Mouse (Mus musculus) left cerebral cortex, postnatal 10 days (tissue): ENCODE data around the gene Cacfd1. TPM values are rescaled to one million over a fixed set of nuclear protein-coding genes. Genes with fewer than 3 reads are reported as not detected.

Source experiments
- DNase-seq, 2 experiments: peaks; one replicate each; pipeline ENCODE4 v3.0.0; 2021 to 2022; ENCODE audit warnings: low spot score in 2 of 2, mixed read lengths in 1 of 2; ENCODE audit errors: extremely low spot score in 1 of 2
- intact Hi-C: fragments of 180-260 bp; cut with DNase I; formaldehyde crosslinking; loops from one replicate; pipeline ENCODE4 v1.15.1; 2025
- total RNA-seq, 2 experiments: library from RNA; stranded (reverse); gene quantifications; 2 replicates each; pipeline ENCODE4 v1.2.3; 2021

Gene Cacfd1
- total RNA-seq, 2 experiments from 2014 or later = 58.1 to 67.4 TPM

- intact Hi-C loops = loop anchor here (5.0 kb wide), 1 partner anchor 102 kb away; no protein-coding TSS in a partner anchor
- DNase-seq = no peak
Measured at GRCm38 (mm10) chr2:27024136-27024535, 14.4 kb downstream of the Cacfd1 start.

- intact Hi-C loops = no loop called here
- no peak for DNase-seq
Measured at GRCm38 (mm10) chr2:27025545-27025944, 15.8 kb downstream of the Cacfd1 start.

GRCm38 (mm10) chr2:27026332-27026731 lies 16.6 kb downstream of the Cacfd1 start:
- no peak for DNase-seq

GRCm38 (mm10) chr2:27026857-27027617 lies 17.3 kb downstream of the Cacfd1 start:
- intact Hi-C loops = no loop called here
- DNase-seq = no peak

More at GRCm38 (mm10) chr2:27026332-27026731, 16.6 kb downstream of the Cacfd1 start:
- intact Hi-C loops = no loop called here

- intact Hi-C loops = no loop called here
- peak; percentile 91 to 93 for DNase-seq
Measured at GRCm38 (mm10) chr2:27027618-27028436, 18.1 kb downstream of the Cacfd1 start, which contains the start of gene Slc2a6. Slc2a6 (minus strand) TSS chr2:27027998.

- intact Hi-C loops = no loop called here
- no peak for DNase-seq
Measured at GRCm38 (mm10) chr2:27028437-27029015, 18.8 kb downstream of the Cacfd1 start.

- DNase-seq = no peak
- intact Hi-C loops = loop anchor here (10.0 kb wide), 1 partner anchor 388 kb away; no protein-coding TSS in a partner anchor
Measured at GRCm38 (mm10) chr2:27032361-27032760, 22.6 kb downstream of the Cacfd1 start.

GRCm38 (mm10) chr2:27036003-27036402 lies 26.3 kb downstream of the Cacfd1 start:
- intact Hi-C loops = loop anchor here (5.0 to 10.0 kb wide), 2 partner anchors 104 to 391 kb away; partner anchors contain the start of genes Stkld1 and Surf4

GRCm38 (mm10) chr2:27037008-27037407 lies 27.3 kb downstream of the Cacfd1 start:
- no peak for DNase-seq
- intact Hi-C loops = loop anchor here (5.0 to 10.0 kb wide), 2 partner anchors 105 to 392 kb away; partner anchors contain the start of genes Stkld1 and Surf4

More at GRCm38 (mm10) chr2:27036003-27036402, 26.3 kb downstream of the Cacfd1 start:
- DNase-seq = no peak

GRCm38 (mm10) chr2:27038596-27038995 lies 28.9 kb downstream of the Cacfd1 start:
- intact Hi-C loops = loop anchor here (5.0 to 10.0 kb wide), 2 partner anchors 106 to 394 kb away; partner anchors contain the start of genes Stkld1 and Surf4
- DNase-seq = peak; percentile 76 to 84

- intact Hi-C loops = loop anchor here (5.0 to 10.0 kb wide), 2 partner anchors 107 to 394 kb away; partner anchors contain the start of genes Stkld1 and Surf4
- DNase-seq = no peak
Measured at GRCm38 (mm10) chr2:27039286-27039685, 29.6 kb downstream of the Cacfd1 start.

GRCm38 (mm10) chr2:27042131-27042844 lies 32.6 kb downstream of the Cacfd1 start:
- intact Hi-C loops = loop anchor here (5.0 kb wide), 1 partner anchor 80 kb away; no protein-coding TSS in a partner anchor
- DNase-seq = no peak

GRCm38 (mm10) chr2:27043461-27043860 lies 33.7 kb downstream of the Cacfd1 start:
- peak; percentile 86 to 90 for DNase-seq
- intact Hi-C loops = loop anchor here (1.0 to 5.0 kb wide), 2 partner anchors 79 to 194 kb away; no protein-coding TSS in a partner anchor

- intact Hi-C loops = loop anchor here (5.0 kb wide), 1 partner anchor 78 kb away; no protein-coding TSS in a partner anchor
Measured at GRCm38 (mm10) chr2:27044166-27044565, 34.4 kb downstream of the Cacfd1 start.

GRCm38 (mm10) chr2:27044641-27045040 lies 34.9 kb downstream of the Cacfd1 start:
- intact Hi-C loops = loop anchor here (5.0 kb wide), 1 partner anchor 78 kb away; no protein-coding TSS in a partner anchor
- no peak for DNase-seq

More at GRCm38 (mm10) chr2:27044166-27044565, 34.4 kb downstream of the Cacfd1 start:
- no peak for DNase-seq

GRCm38 (mm10) chr2:27045979-27046770 lies 36.4 kb downstream of the Cacfd1 start:
- intact Hi-C loops = no loop called here
- no peak for DNase-seq

GRCm38 (mm10) chr2:27049408-27049807 lies 39.7 kb downstream of the Cacfd1 start:
- intact Hi-C loops = no loop called here
- no peak for DNase-seq
